Mouse (Mus musculus) 3T3-L1 (cell line): ENCODE results near the gene Babam1.

ENCODE experiments used
- DNase-seq: peaks from one replicate; pipeline ENCODE4 v3.0.0-alpha.2; 2015; ENCODE audit warnings: low read depth, low spot score

Babam1 gene

GRCm38 (mm10) chr8:71396639-71397305 is at the start of gene Babam1:
Gene Babam1 (plus strand): TSS chr8:71396861.
- peak; percentile 100 for DNase-seq

GRCm38 (mm10) chr8:71351117-71351516 is 45.5 kb upstream of the Babam1 start:
- DNase-seq: peak; percentile 50

- peak; percentile 53 for DNase-seq
Measured at GRCm38 (mm10) chr8:71351520-71351919, 45.1 kb upstream of the Babam1 start.

- DNase-seq: no peak
Measured at GRCm38 (mm10) chr8:71358026-71358425, 38.6 kb upstream of the Babam1 start.

GRCm38 (mm10) chr8:71366771-71367528 is 29.7 kb upstream of the Babam1 start, which contains the start of gene Use1:
Gene Use1 (plus strand): TSS chr8:71366848.
- DNase-seq: peak; percentile 98

- DNase-seq: peak; percentile 48
Measured at GRCm38 (mm10) chr8:71367529-71368176, 29.0 kb upstream of the Babam1 start.

DNA sequence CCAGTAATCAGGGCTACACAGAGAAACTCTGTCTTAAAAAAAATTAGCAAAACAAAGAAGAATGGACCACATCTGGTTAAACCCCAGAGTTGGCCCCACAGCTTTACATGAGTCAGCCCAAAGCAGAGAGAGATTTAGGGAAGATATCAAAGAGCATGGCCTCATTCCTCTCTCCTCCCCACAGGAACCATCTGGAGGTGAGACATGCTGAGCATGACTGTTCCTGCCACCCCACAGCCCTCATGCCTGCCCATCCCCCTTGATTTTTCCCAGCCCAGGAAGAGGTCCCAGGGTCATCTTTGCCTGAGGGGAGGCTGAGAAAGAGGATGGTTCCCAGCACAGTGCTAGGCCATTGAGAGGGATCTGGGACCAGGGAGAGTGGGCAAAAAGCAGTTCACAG is 28.3 kb upstream of the Babam1 start:
- DNase-seq: peak; percentile 84

DNA sequence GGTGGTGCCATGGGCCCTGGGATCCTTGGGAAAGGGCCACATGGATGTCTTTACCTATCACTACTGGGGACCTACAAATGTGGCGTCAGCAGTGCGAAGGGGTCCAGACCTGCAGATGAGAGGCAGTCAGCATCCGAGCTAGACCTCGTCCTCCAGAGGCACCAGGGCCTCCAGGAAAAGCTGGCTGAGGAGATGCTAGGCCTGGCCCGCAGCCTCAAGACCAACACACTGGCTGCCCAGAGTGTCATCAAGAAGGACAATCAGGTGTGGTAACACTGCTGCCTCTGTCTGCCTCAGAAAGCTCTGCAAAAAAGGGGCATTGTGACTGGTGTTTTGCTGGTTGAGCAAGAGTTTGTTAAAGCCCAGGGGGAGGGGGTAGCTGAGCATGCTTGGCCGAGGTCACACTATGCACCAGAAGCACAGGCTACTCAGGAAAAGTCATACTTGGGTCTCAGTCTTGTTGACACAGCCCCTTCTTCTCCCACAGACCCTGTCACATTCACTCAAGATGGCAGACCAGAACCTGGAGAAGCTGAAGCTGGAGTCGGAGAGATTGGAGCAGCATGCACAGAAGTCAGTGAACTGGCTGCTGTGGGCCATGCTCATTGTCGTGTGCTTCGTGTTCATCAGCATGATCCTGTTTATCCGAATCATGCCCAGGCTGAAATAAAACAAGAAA is 27.5 kb upstream of the Babam1 start:
- DNase-seq: no peak

DNA sequence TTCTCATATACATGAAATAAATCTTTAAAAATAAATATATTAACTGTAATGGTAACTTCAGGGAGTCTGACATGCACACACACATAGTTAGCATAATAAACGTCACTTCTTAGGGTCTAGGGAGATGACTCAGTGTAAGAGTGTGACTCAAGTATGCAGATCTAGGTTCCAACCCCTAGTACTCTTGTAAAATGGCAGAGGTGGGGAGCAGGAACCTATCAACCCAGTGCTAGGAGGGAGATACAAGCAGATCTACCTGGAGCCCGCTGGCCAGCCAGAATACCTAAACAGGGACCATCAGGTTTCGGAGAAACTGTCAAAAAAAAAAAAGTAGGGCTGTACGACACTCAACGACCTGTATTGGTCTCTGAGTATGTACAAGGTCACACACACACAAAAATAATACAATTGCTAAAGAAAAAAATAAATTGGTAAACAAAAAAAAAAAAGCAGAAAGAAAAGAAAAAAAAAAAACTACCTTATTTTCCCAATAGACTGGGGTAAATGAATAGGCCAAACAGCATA is 25.9 kb upstream of the Babam1 start:
- peak; percentile 62 for DNase-seq

DNA sequence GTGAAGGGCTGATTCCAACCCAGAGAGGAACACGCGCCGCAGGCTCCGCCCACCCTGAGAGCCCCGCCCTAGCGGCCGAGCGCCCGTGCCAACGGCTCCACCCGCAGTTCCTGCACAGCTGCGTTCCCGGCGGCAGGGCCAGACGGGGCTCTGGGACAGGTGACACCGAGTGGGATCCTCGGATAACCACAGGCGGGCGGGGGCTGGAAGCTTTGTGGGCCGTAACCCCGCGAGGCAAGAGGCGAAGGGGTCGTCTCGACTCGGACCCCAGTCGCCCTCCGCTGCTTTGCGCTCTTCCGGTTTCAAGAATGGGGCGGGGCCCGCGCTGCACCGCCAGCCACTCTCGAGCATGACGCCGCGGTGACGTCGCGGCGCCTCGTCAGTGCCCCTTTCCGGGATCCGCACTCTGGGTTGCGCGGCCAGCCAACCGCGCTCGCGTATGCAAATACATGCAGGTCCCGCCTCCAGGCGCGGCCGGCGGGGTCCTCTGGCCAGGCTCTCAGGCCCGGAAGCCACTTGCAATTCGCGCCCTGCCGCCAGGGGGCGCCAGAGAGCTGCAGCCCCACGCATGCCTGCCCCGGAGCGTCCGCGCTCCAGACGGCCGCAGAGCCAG is 25.3 kb upstream of the Babam1 start, which contains the start of gene Ocel1:
TSS of gene Ocel1 (plus strand) at position 63 of the 613 bp plus-strand sequence.
- peak; percentile 95 for DNase-seq

- DNase-seq: no peak
Measured at GRCm38 (mm10) chr8:71372427-71372826, 24.2 kb upstream of the Babam1 start.

- DNase-seq: no peak
Measured at GRCm38 (mm10) chr8:71373000-71373399, 23.7 kb upstream of the Babam1 start.

- no peak for DNase-seq
Measured at GRCm38 (mm10) chr8:71374616-71375206, 21.9 kb upstream of the Babam1 start.

DNA sequence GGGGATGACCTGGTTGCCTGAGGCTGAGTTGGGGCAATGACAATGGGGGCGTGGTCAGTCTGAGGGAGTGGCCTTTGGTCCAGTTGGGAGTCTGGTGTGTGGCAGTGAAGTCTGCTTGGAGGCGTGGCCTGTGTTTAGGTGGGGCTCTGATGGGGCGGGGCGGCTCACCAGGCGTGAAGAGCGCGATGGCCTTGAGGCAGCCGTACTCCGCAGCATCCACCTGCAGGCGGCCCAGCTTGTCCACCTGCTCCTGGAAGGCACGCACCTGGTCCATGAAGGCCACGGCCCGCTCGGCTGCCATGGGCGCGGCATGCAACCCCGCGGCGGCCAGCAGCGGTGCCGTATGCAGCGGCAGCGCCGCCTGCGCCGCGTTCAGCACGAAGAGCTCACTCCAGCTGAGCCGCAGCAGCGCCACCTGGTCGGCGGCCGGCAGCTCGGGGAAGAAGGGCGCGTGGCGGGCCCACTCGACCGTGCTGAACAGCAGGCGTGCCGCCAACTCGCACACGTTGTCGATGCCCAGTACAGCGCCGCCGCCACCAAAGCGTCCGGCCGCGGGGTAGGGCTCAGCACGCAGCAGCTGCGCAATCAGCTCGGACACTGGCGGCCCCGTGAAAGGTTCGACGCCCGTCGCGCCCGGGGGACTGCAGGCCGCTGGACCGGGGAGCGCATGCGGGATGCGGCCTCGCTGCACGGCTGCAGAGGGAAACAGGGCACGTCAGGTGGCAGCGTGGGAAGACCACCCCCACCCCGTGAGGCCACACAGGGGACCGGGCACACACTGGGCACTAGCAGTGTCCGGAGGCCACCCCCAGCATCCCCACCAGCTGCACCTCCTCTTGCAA is 20.9 kb upstream of the Babam1 start:
- no peak for DNase-seq

- no peak for DNase-seq
Measured at GRCm38 (mm10) chr8:71376423-71377030, 20.1 kb upstream of the Babam1 start.

DNA sequence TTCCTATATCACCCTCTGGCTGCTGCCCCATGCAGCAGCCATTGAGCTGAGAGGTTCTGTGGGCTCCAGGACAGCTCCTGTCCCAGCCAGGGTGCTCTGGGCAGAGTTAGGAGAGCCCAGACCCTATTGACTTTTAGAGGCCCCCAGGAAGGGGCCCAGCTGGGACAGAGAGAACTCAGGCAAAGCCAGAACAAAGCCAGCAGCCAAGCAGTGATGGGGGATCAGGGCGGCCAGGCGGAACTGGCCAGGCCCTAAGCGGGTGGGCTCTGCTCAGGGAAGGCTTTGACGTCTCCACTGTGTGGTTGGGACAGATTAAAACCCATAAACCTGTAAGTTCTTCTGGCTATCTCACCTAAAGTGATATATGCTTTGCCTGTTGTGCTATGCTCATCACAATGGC is 17.7 kb upstream of the Babam1 start:
- DNase-seq: no peak

DNA sequence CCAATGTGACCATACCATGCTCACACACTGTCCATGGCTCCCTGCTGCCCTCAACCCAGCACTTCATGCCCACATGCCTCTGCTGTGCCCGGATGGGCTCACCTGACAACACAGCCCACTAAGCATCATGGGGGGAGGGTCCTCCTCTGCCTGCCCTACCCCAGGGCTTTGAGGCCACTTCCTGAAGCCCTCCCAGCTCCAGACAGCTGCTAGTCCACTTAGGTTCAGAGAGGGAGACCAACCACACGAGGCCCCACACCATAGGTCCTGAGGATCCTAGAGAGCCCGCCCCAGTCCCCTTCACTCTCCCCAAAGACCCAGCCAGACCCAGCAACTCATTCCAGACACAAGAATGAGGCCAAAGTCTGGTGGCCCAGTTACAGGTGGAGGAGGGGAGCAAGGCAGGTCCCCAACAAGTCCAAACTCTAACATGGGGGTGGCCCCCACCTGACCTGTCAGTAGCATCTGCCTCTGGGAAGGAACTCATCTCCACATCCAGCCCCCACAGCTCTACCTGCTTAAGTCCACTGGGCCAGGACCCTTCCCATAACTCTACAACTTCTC is 17.1 kb upstream of the Babam1 start:
- no peak for DNase-seq

DNA sequence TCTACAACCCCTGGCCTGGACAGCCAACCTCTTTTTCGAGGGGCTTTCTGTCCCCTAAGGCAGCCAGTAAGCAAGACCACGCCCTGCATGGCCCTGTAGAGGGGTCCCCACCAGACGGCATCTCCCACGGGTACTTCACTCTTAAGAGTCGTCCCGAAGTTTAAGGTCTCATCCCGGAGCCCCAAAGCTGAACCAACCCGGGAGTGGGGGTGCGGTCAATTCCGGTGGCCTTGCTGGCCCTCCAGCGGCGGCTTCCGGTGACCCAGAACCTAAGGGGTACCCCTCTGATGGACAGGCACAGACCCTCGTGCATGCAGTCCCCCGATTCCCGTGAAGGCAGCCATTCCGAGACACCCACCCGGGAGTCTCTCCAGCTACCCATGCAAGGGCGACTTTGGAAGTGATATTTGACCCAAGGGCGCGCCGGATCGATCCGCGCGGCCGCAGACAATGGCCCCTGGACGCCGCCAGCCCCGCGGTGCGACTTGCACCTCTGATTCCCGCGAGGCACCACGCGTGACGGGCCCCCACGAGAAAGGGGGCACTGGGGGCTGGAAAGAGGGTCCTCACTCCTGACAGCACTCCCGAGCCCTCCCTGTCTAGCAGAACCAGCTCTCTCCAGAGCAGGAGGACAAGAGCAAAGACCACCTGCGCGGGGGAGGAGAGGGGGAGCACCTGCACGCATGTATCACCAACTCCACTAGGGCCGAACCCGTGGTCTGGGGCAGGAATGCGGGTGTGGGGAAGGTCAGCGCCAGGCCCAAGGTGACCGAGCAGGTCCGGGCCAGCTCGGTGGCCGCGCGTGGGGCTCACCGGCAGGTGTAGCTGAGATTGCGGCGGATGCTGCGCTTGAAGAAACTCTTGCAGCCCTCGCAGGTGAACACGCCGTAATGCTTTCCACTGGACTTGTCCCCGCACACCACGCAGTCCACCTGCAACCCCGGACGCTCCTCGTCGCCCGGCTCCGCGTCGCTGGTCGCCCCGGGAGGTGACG is 16.2 kb upstream of the Babam1 start:
- no peak for DNase-seq
